Mouse (Mus musculus) brain, embryonic 14.5 days (tissue): ENCODE measurements at regions not wholly inside any gene's neighbourhood (a gene's known extent, or its start where the extent isn't known, plus 50 kb on each side); places are given as distances from the start of the nearest gene placed in this dataset.
A peak's percentile ranks its signal among the peaks of the same experiment; 100 is the strongest.

Experiments
- DNase-seq: peaks from one replicate; pipeline ENCODE4 v3.0.0-alpha.2; 2011; ENCODE audit warnings: low read depth
- CTCF ChIP-seq: fragments of 200-500 bp; IDR thresholded peaks from 2 replicates; pipeline ENCODE4 v1.5.1; 2012; ENCODE audit warnings: inconsistent platforms, mild to moderate bottlenecking, moderate library complexity, borderline replicate concordance; ENCODE audit not compliant: insufficient read depth, insufficient read length; ENCODE audit errors: extremely low read depth
- POLR2A ChIP-seq: fragments of 200-500 bp; IDR thresholded peaks from 2 replicates; pipeline ENCODE4 v1.6.1; 2012; ENCODE audit warnings: mild to moderate bottlenecking, inconsistent platforms, borderline replicate concordance; ENCODE audit not compliant: poor library complexity, insufficient read depth, insufficient read length, severe bottlenecking; ENCODE audit errors: extremely low read depth

- peak; percentile 61 for DNase-seq
- no peak for TF ChIP-seq POLR2A
- TF ChIP-seq CTCF: no peak
Observed at GRCm38 (mm10) chr10:65114586-65114985, 1024.5 kb upstream of the Lrrtm3 start.

GRCm38 (mm10) chr10:65110729-65111128 lies 1020.7 kb upstream of the Lrrtm3 start:
- DNase-seq: peak; percentile 66
- TF ChIP-seq POLR2A (no peak), CTCF (no peak)

- no peak for TF ChIP-seq CTCF
- no peak for TF ChIP-seq POLR2A
Observed at GRCm38 (mm10) chr10:65107413-65107812, 1017.3 kb upstream of the Lrrtm3 start.

DNA sequence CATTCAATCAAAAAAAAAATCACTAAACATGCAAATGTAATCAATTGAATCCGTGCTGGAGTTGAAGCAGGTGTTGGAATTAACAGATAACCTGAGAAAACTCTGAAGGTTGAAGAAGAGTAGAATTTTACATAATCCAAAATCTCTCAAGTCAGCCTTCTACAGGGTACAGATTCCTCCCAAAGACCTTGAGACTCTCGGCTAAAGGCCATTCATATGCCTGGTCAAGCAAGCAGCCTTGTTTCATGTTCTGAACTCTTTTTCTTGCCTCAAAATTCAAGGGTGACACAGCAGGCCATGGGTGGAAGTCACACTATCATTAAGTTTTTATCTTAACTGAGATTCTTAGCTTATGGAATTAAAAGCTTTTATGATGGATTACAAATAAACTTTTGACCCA lies 994.4 kb upstream of the Lrrtm3 start:
- TF ChIP-seq POLR2A: no peak
- TF ChIP-seq CTCF: no peak
- DNase-seq: no peak

More at GRCm38 (mm10) chr10:65107413-65107812, 1017.3 kb upstream of the Lrrtm3 start:
- peak; percentile 81 for DNase-seq

DNA sequence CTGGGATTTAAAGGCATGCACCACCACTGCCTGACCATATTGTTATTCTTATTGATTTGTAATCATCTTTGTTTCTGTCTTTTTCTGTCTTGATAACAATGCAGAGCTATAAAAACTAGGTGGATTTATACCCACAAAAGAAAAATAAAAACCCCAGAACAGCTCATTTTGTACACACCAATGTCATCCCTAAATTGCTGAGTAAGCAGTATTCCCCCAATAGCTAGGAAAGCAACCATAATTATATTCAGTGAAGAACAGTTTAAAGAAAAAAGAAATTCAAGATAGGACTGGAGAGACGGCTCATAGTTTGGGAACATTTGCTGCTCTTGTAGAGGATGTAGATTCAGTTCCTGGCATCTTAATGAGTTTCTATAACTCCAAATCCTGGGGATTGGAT lies 991.6 kb upstream of the Lrrtm3 start:
- TF ChIP-seq CTCF: no peak
- TF ChIP-seq POLR2A: no peak
- DNase-seq: no peak

DNA sequence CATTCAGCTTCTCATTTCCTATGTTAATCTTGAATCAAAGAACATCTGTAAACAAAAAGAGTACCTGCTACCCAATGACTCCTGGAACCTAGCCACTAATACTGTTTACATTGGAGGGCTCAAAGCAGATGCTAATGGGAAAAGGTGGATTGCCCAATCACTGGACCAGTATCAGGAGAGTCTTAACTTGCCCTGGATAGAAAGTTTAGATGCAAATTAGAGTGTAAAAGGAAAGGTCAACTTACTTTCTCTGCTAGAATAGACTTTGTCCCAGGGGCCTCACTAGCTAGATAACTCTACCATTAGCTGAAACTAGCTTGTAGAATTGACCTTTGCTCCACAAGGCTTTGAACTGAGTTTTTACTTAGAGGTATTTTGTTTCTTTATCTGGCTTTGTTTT lies 968.0 kb upstream of the Lrrtm3 start:
- no peak for TF ChIP-seq POLR2A
- TF ChIP-seq CTCF: no peak
- peak; percentile 34 for DNase-seq
